Mouse (Mus musculus): ENCODE results near the gene Rnf225. TPM values are rescaled to one million over a fixed set of nuclear protein-coding genes. Genes with fewer than 3 reads are reported as not detected.

The Rnf225 gene
- total RNA-seq, 2 experiments from 2014 or later = 0.71 to 0.97 TPM

- no peak for DNase-seq (ENCODE audit: low spot score in 2 of 2)
Measured at GRCm38 (mm10) chr7:12980291-12980690, 53.1 kb downstream of the Rnf225 start.

Other genes with a start within 250 kb of the Rnf225 start
- not detected for gene Vmn2r55, start 242.4 kb upstream of the Rnf225 start, total RNA-seq (2021)
- gene Vmn2r56, start 192.4 kb upstream of the Rnf225 start, total RNA-seq (2021) = under 1 TPM in 1 of 2 experiments, not detected in 1; 0.05 TPM
- gene Zscan18, start 123.8 kb upstream of the Rnf225 start, total RNA-seq (2021) = 10 to 100 TPM; 24.2 to 26.5 TPM
- gene Zfp329, start 108.6 kb upstream of the Rnf225 start, total RNA-seq (2021) = 10 to 100 TPM; 20.7 to 23.0 TPM
- 10 to 100 TPM; 14.8 to 17.1 TPM for gene Zfp110, start 92.7 kb upstream of the Rnf225 start, total RNA-seq (2021)
- 1 to 10 TPM; 7.1 to 7.3 TPM for gene Zfp128, start 46.2 kb upstream of the Rnf225 start, total RNA-seq (2021)
- 10 to 100 TPM; 15.9 to 17.4 TPM for gene Zscan22, start 29.6 kb upstream of the Rnf225 start, total RNA-seq (2021)
- 100 to 1,000 TPM; 427 to 466 TPM for gene Rps5, start 5.1 kb upstream of the Rnf225 start, total RNA-seq (2021)
- 10 to 100 TPM; 10.1 to 12.7 TPM for gene Zfp324, start 38.4 kb downstream of the Rnf225 start, total RNA-seq (2021)
- 1 to 10 TPM; 8.1 to 8.6 TPM for gene Zfp446, start 50.4 kb downstream of the Rnf225 start, total RNA-seq (2021)
- gene Slc27a5, start 70.8 kb downstream of the Rnf225 start, total RNA-seq (2021) = under 1 TPM in 1 of 2 experiments, not detected in 1; 0.57 TPM
- 100 to 1,000 TPM; 216 to 246 TPM for gene Trim28, start 71.7 kb downstream of the Rnf225 start, total RNA-seq (2021)
- 10 to 100 TPM; 33.2 to 34.3 TPM for gene Zbtb45, start 82.6 kb downstream of the Rnf225 start, total RNA-seq (2021)
- gene Chmp2a, start 107.4 kb downstream of the Rnf225 start, total RNA-seq (2021) = 100 to 1,000 TPM; 146 to 159 TPM
- gene Ube2m, start 110.9 kb downstream of the Rnf225 start, total RNA-seq (2021) = 100 to 1,000 TPM; 196 to 202 TPM
- gene Mzf1, start 127.3 kb downstream of the Rnf225 start, total RNA-seq (2021) = 10 to 100 TPM; 11.9 to 13.1 TPM
- not detected for gene Vmn1r85, start 167.8 kb downstream of the Rnf225 start, total RNA-seq (2021)
- gene Vmn1r86, start 192.5 kb downstream of the Rnf225 start, total RNA-seq (2021) = not detected
- gene Vmn1r87, start 212.7 kb downstream of the Rnf225 start, total RNA-seq (2021) = not detected
- under 1 TPM; 0.18 to 0.22 TPM for gene Vmn1r88, start 232.2 kb downstream of the Rnf225 start, total RNA-seq (2021)